Comparison of ENCODE assay signal across 8 mouse cellular contexts in the genomic region with DNA sequence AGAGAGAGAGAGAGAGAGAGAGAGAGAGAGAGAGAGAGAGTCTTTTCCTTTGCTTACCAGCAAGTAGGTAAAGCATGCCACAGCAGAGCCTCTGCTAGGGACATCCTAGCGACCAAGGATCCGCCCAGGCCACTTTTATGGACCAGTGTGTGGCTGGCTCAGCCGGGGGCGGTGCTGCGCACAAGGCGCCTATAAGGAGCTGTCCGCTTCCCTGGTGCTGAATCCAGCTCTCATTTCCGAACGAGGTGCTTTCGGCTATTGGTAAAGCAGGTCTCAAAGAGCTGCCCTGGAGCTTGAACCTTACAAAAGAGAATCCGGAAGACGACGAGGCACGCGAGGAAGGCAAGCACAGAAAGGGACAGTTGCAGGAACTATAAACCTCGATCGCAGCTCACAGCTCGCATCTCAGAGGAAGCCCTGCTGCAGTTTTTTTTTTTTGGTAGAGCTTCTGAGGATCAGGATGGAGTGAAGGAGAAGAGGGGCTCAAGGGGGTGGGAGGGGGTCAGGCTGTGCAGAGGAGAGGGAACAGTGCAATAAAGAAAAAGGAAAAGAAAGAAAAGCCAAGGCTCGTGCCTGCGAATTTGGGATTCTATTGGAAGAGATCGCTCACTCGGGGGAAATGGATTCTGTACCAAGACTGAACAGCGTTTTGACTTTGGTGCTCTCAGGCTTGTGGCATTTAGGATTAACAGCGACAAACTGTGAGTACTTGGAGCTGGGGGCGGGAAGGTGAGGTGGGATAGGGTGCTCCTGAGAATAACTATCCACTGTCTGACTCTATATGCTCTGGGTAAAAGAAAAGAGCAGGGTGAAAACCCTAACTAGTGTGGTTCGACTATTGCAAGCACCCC. TPM values are rescaled to one million over a fixed set of nuclear protein-coding genes. Genes with fewer than 3 reads are reported as not detected.
A peak's percentile ranks its signal among the peaks of the same experiment; 100 is the strongest.
DNase-seq lines count a peak whose midpoint lies in the region; ATAC-seq and TF ChIP-seq lines count a peak whose summit lies in the region.

A gene (plus strand): TSS at position 239 of the 851 bp plus-strand sequence.

- H3K9ac ChIP-seq in midbrain, embryonic 15.5 days: peak within 1 kb of the TSS; percentile 61
- no peak within 1 kb of the TSS for H3K9ac ChIP-seq in stomach, postnatal 0 days (ENCODE audit: low read length)

- no peaks in the 10 kb centered on the region for H3K9me3 ChIP-seq in midbrain, embryonic 15.5 days
- H3K9me3 ChIP-seq in stomach, postnatal 0 days (ENCODE audit: control insufficient read depth, low read length): no peaks in the 10 kb centered on the region

- H3K4me3 ChIP-seq in midbrain, embryonic 15.5 days: peak within 1 kb of the TSS; percentile 52
- H3K4me3 ChIP-seq in stomach, postnatal 0 days (ENCODE audit: low read depth, low read length): no peak within 1 kb of the TSS

- TF ChIP-seq POLR2A in brain, embryonic 14.5 days (IDR thresholded peaks at IDR 0.05; ENCODE audit: borderline replicate concordance, extremely low read depth, insufficient read depth, insufficient read length, poor library complexity, severe bottlenecking): no peak

- H3K27me3 ChIP-seq in midbrain, embryonic 15.5 days (replicated peaks): no peaks in the 10 kb centered on the region
- no peaks in the 10 kb centered on the region for H3K27me3 ChIP-seq in stomach, postnatal 0 days (ENCODE audit: control insufficient read depth, insufficient read depth, low read length)

- 10% methylated on average over 26 of the region's 26 CpGs for WGBS in midbrain, embryonic 15.5 days
- WGBS in stomach, postnatal 0 days: 13% methylated on average over 26 of the region's 26 CpGs

- TF ChIP-seq EP300 in stomach, postnatal 0 days (optimal IDR thresholded peaks at IDR 0.05): no peak

- H3K36me3 ChIP-seq in midbrain, embryonic 15.5 days (replicated peaks): no peaks in the 10 kb centered on the region
- H3K36me3 ChIP-seq in stomach, postnatal 0 days (ENCODE audit: control insufficient read depth, insufficient read depth, low read length): no peaks in the 10 kb centered on the region

- peak within 1 kb of the TSS; percentile 51 for H3K4me2 ChIP-seq in midbrain, embryonic 15.5 days
- no peak within 1 kb of the TSS for H3K4me2 ChIP-seq in stomach, postnatal 0 days (replicated peaks; ENCODE audit: low read depth)

- peak; percentile 42 for DNase-seq in Muller cell, postnatal 12 days (ENCODE audit: inconsistent ontology term)
- peak; percentile 78 for DNase-seq in brain, embryonic 14.5 days (ENCODE audit: low read depth)
- peak; percentile 11 to 60 for DNase-seq in frontal cortex, adult 2 months (ENCODE audit: extremely low spot score in 1 of 2, low spot score in 1 of 2)
- peak; percentile 73 for DNase-seq in hindlimb bud, embryonic 11.5 days (ENCODE audit: extremely low spot score, low read depth, low spot score)
- peak; percentile 35 to 63 for DNase-seq in left cerebral cortex, adult 18-20 months (ENCODE audit: low spot score in 2 of 2)
- DNase-seq in stomach, postnatal 0 days (ENCODE audit: low spot score): peak; percentile 81
- DNase-seq in T-cell, adult 2 months (ENCODE audit: low spot score): no peak

- ATAC-seq in midbrain, embryonic 15.5 days (replicated peaks): peak; percentile 92
- ATAC-seq in stomach, postnatal 0 days (ENCODE audit: low FRiP score, low TSS enrichment): peak; percentile 71; the same call in 1 of the 2 replicates

- H3K4me1 ChIP-seq in midbrain, embryonic 15.5 days: no peaks in the 10 kb centered on the region
- no peaks in the 10 kb centered on the region for H3K4me1 ChIP-seq in stomach, postnatal 0 days (replicated peaks; ENCODE audit: control insufficient read depth, insufficient read depth)

- no peak for TF ChIP-seq CTCF in brain, embryonic 14.5 days (IDR thresholded peaks at IDR 0.05; ENCODE audit: borderline replicate concordance, extremely low read depth, insufficient read depth, insufficient read length)
- TF ChIP-seq CTCF in stomach, postnatal 0 days (IDR thresholded peaks at IDR 0.05; ENCODE audit: low read depth): peak; percentile 44

- H3K27ac ChIP-seq in midbrain, embryonic 15.5 days: peak within 1 kb of the TSS; percentile 68
- H3K27ac ChIP-seq in stomach, postnatal 0 days (replicated peaks): no peak within 1 kb of the TSS

RNA-seq across cellular contexts. Expression of the gene that starts here (rescaled TPM):
- polyA plus RNA-seq in brain, embryonic 14.5 days (2012; rRNA removed): 3.0 and 5.8 TPM in 2 replicates
- polyA plus RNA-seq in frontal cortex, adult 2 months (2012; rRNA removed): 4.7 and 5.7 TPM in 2 replicates
- 10 to 100 TPM; 30.6 to 31.5 TPM for total RNA-seq in left cerebral cortex, adult 18-20 months (2021)
- polyA plus RNA-seq in midbrain, embryonic 15.5 days (2015; fragmentation: Nextera tagmentation; extraction: Ambion mirVana): 2.7 and 2.8 TPM in 2 replicates
- 0.10 and 0.12 TPM in 2 replicates for polyA plus RNA-seq in stomach, postnatal 0 days (2015; fragmentation: Nextera tagmentation; extraction: Ambion mirVana)

Comparison
In these comparisons a context has a peak if more than half of its experiments do, and no peak if none do; other contexts are left out.
1. Peak in DNase-seq and ATAC-seq in stomach, postnatal 0 days; RNA of the gene not detected or under 1 TPM.